Mouse (Mus musculus) embryonic stem cell, embryonic (primary cell): ENCODE measurements around the gene Pou2f3.

Source experiments
- CTCF ChIA-PET, 4 experiments: fragments of 300-600 bp in 2 of 4; fragments of 350-600 bp in 2 of 4; sonication (Branson Sonifier 250); formaldehyde crosslinking; loops; one replicate each; lab custom pipeline; 2022; ENCODE audit warnings: inconsistent platforms in 2 of 4; lab: Charles Lee
- POLR2A ChIA-PET, 4 experiments: fragments of 300-600 bp in 2 of 4; fragments of 350-600 bp in 2 of 4; sonication (Branson Sonifier 250); formaldehyde crosslinking; loops; one replicate each; lab custom pipeline; 2022; ENCODE audit warnings: antibody characterized with exemption in 4 of 4, inconsistent platforms in 1 of 4; lab: Charles Lee

Gene Pou2f3

DNA sequence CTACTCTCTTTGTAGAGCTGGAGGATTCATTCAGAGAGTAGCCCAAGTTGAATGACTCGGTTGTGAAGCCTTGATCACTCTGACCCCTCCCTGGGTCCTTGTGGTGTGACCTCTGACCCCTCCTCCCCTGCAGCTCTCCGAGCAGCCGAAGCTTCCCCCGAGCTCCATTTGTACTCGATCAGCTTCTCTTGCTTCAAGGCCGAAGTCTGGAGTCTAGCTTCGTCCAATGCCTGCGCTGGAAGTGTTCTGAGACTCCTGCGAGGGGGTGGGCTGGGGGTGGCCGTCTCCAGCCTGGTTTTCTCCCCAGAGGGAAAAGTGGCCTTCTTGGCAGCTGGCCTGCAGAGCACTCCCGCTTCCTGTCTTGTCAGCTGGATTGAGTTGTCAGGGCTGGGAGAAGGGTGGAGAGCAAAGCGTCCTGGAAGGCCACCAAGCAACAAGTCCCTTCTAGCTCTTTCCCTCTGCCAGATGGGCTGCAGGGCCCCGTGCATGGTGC, at the start of gene Pou2f3:
Pou2f3 (minus strand) TSS at position 180 of the 493 bp plus-strand sequence.
- ChIA-PET CTCF (interaction anchor here (0.5 to 4.6 kb wide), 94 partner anchors 10 to 821 kb away, joined by 3 to 107 read pairs (median 4); partner anchors contain the start of genes Grik4 (in 2 of the 4), Arhgef12 (in 1 of the 4) and Tmem136 (in 1 of the 4)), POLR2A (interaction anchor here (0.5 to 4.1 kb wide), 79 partner anchors 9 to 741 kb away, joined by 3 to 39 read pairs (median 4); partner anchors contain the start of genes Oaf (in 2 of the 4) and Tmem136 (in 2 of the 4))

- CTCF ChIA-PET, result interaction anchor here in 2 of 4 experiments (0.6 to 1.6 kb wide), 4 partner anchors 11 to 834 kb away, joined by 3 to 6 read pairs (median 4); no protein-coding TSS in a partner anchor
- POLR2A ChIA-PET, result interaction anchor here in 2 of 4 experiments (1.5 kb wide), 2 partner anchors 23 to 61 kb away, joined by 3 to 4 read pairs; no protein-coding TSS in a partner anchor
These were observed 43.1 kb upstream of the Pou2f3 start for GRCm38 (mm10) chr9:43253271-43253681.

- POLR2A ChIA-PET, result interaction anchor here in 2 of 4 experiments (1.5 kb wide), 2 partner anchors 22 to 61 kb away, joined by 3 to 4 read pairs; no protein-coding TSS in a partner anchor
These were observed 42.6 kb upstream of the Pou2f3 start for GRCm38 (mm10) chr9:43252790-43253189.

GRCm38 (mm10) chr9:43251786-43252185, 41.6 kb upstream of the Pou2f3 start:
- ChIA-PET CTCF (interaction anchor here in 1 of 4 experiments (0.6 kb wide), 1 partner anchor 41 kb away, joined by 4 read pairs; the partner anchor contains the start of gene Pou2f3), POLR2A (no interaction called here)

More at GRCm38 (mm10) chr9:43252790-43253189, 42.6 kb upstream of the Pou2f3 start:
- CTCF ChIA-PET, result interaction anchor here in 2 of 4 experiments (0.9 to 1.6 kb wide), 3 partner anchors 11 to 31 kb away, joined by 3 to 6 read pairs (median 4); no protein-coding TSS in a partner anchor

DNA sequence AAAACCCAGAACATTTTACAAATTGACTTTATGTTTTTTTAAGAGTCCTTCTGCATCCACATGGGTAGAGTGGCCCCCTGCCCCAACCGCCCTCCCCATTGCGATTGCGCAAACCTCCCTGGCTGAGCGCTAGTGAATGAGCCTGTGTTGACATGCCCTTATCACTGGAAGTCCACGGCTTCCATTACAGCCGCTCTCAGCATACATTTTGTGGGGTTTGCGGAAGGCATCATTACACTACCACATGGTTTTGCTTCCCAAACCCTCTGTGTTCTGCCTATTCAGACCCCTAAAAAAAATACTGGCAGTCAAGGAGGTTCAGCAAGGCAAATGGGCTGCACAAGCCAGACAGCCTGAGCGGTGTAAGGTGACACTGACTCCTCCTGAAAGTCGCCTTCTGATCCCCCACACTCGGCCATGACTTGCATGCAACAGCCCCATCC, 36.6 kb upstream of the Pou2f3 start:
- CTCF ChIA-PET, result no interaction called here
- POLR2A ChIA-PET, result interaction anchor here in 3 of 4 experiments (0.7 kb wide), 4 partner anchors 9 to 580 kb away, joined by 3 to 7 read pairs (median 5); no protein-coding TSS in a partner anchor

GRCm38 (mm10) chr9:43245801-43246570, 35.8 kb upstream of the Pou2f3 start:
- ChIA-PET POLR2A (no interaction called here), CTCF (no interaction called here)

- CTCF ChIA-PET, result no interaction called here
- POLR2A ChIA-PET, result interaction anchor here in 2 of 4 experiments (1.0 to 1.2 kb wide), 2 partner anchors 25 to 43 kb away, joined by 3 read pairs; no protein-coding TSS in a partner anchor
These were observed 32.3 kb upstream of the Pou2f3 start for GRCm38 (mm10) chr9:43242432-43242831.

DNA sequence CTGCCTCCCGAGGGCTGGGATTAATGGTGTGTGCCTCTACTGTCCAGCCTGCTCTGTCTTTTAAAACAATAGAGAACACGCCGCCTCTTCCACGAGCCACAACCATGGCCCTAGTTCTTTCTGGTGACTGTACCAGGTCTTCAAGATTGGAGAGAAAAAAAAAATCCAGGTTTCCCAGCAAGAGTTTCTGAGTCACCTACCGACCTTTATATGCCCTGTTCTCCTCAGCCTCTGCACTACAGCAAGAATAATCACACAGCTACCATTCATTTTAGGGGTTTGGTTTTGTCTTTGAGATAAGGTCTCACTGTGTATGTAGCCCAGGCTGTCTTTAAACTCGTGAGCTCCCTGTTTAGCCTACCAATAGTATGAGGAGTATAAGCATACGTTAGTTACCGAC, 31.8 kb upstream of the Pou2f3 start:
- POLR2A ChIA-PET, result interaction anchor here in 1 of 4 experiments (1.2 kb wide), 1 partner anchor 42 kb away, joined by 3 read pairs; no protein-coding TSS in a partner anchor
- CTCF ChIA-PET, result no interaction called here

- ChIA-PET POLR2A (interaction anchor here in 1 of 4 experiments (3.6 kb wide), 1 partner anchor 15 kb away, joined by 10 read pairs; no protein-coding TSS in a partner anchor), CTCF (no interaction called here)
These were observed 31.1 kb upstream of the Pou2f3 start for GRCm38 (mm10) chr9:43241291-43241690.

- ChIA-PET CTCF (no interaction called here), POLR2A (interaction anchor here in 1 of 4 experiments (1.7 to 3.6 kb wide), 2 partner anchors 15 to 30 kb away, joined by 8 to 10 read pairs; partner anchors contain the start of gene Pou2f3)
These were observed 30.4 kb upstream of the Pou2f3 start for GRCm38 (mm10) chr9:43240594-43240900.

DNA sequence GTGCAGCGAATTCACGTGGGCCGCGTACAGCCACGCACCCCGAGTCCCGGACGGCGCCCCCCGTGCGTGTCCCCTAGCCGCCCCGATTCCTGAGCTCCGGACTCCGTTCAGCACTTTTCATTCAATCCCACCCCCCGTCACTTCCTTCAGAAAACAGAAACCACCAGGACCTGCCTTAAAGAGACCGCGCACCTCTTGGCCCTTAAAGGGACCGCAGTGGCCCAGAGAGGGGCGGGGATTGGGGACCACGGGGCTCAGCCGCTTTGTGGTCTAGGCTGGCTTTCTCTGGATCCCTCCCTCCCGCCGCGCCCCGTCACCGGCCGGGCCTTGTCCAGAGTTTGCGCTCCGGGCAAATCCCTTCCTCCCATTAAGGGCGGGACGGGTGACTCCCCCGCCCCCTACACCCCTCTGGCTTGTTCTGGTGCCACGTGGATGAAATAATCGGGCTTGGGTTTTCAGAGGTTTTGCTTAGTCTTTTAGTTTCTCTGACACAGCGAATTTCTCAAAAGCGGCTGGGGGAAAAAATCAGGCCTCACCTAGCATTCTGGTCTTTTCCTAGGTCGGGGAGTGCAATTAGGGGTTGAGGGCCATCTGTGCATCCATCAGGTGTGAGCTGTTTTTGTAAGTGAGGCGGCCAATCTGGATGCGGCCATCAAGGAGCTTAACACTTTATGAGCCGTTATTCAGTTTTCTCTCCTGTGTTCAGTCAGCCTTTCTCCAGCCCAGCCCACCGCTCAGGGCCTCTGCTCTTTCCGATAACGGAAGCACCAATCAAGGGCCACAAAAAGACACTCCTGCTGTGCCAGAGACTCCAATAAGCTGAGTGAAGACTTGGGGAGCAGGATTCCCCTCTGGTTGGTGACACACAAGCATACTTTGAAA, 29.8 kb upstream of the Pou2f3 start, which contains the start of gene Oaf:
Oaf (minus strand) TSS at position 200 of the 882 bp plus-strand sequence.
- POLR2A ChIA-PET, result interaction anchor here in 2 of 4 experiments (0.6 to 3.6 kb wide), 6 partner anchors 16 to 47 kb away, joined by 3 to 10 read pairs (median 4); partner anchors contain the start of gene Pou2f3 (in 2 of the 2)
- CTCF ChIA-PET, result interaction anchor here in 2 of 4 experiments (0.5 to 3.1 kb wide), 3 partner anchors 18 to 564 kb away, joined by 3 to 14 read pairs (median 5); no protein-coding TSS in a partner anchor

- ChIA-PET POLR2A (interaction anchor here (0.5 to 3.6 kb wide), 10 partner anchors 17 to 750 kb away, joined by 3 to 10 read pairs (median 4); partner anchors contain the start of gene Pou2f3 (in 2 of the 4)), CTCF (interaction anchor here (0.5 to 3.1 kb wide), 8 partner anchors 17 to 823 kb away, joined by 3 to 14 read pairs (median 4); no protein-coding TSS in a partner anchor)
These were observed 28.7 kb upstream of the Pou2f3 start for GRCm38 (mm10) chr9:43238631-43239545.

GRCm38 (mm10) chr9:43238167-43238566, 28.0 kb upstream of the Pou2f3 start:
- CTCF ChIA-PET, result interaction anchor here (0.6 to 3.1 kb wide), 7 partner anchors 16 to 824 kb away, joined by 3 to 14 read pairs (median 3); no protein-coding TSS in a partner anchor
- POLR2A ChIA-PET, result interaction anchor here in 2 of 4 experiments (0.6 to 3.6 kb wide), 8 partner anchors 9 to 368 kb away, joined by 3 to 10 read pairs (median 4); partner anchors contain the start of gene Pou2f3 (in 1 of the 2)

GRCm38 (mm10) chr9:43237111-43237775, 27.1 kb upstream of the Pou2f3 start:
- ChIA-PET POLR2A (interaction anchor here in 2 of 4 experiments (0.6 to 1.8 kb wide), 4 partner anchors 15 to 757 kb away, joined by 3 to 8 read pairs (median 4); partner anchors contain the start of gene Pou2f3 (in 1 of the 2)), CTCF (interaction anchor here (0.6 to 3.1 kb wide), 8 partner anchors 15 to 315 kb away, joined by 3 to 14 read pairs (median 4); partner anchors contain the start of gene Pou2f3 (in 1 of the 4))

DNA sequence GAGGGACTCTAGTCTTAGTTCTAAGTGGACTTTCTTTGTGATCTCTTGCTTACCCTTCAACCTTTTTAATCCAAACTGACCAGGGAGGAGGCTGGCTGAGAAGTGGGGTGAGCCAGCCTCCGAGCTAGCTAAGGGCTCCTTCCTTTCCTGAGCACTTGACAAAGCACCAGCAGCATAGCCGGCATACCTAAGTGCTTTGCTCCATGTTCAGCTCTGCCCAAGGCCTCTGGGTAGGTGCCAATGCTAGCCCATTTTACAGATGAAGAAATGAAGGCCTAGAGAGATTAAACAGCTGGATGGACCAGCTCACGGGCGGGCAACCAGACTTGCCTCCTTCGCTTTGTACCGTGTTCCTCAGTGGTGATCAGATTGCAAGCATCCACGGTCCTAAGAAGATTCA, 26.4 kb upstream of the Pou2f3 start:
- CTCF ChIA-PET, result interaction anchor here in 3 of 4 experiments (0.6 to 1.3 kb wide), 5 partner anchors 15 to 293 kb away, joined by 3 to 4 read pairs (median 3); partner anchors contain the start of gene Pou2f3 (in 1 of the 3)
- POLR2A ChIA-PET, result interaction anchor here in 2 of 4 experiments (0.5 to 1.8 kb wide), 3 partner anchors 14 to 34 kb away, joined by 3 to 5 read pairs (median 4); no protein-coding TSS in a partner anchor
